Mouse (Mus musculus) neural tube, embryonic 14.5 days (tissue): ENCODE data around the gene Hipk4. TPM values are rescaled to one million over a fixed set of nuclear protein-coding genes. Genes with fewer than 3 reads are reported as not detected.

Experiments used
- ATAC-seq: fragments of 200-750 bp; cut with Nextera tagmentation; 2 replicates; pipeline ENCODE4 v1.8.0; 2017; ENCODE audit warnings: low read depth, mild to moderate bottlenecking, moderate TSS enrichment, moderate library complexity
- H3K27ac ChIP-seq: fragments of 300-500 bp; sonication (generic); 2 replicates; pipeline ENCODE4 v1.5.1; 2014; ENCODE audit warnings: low read depth, mild to moderate bottlenecking, control low read depth, low read length, moderate library complexity, mixed read lengths
- H3K27me3 ChIP-seq: fragments of 300-500 bp; sonication (generic); 2 replicates; pipeline ENCODE4 v1.6.1; 2014; ENCODE audit warnings: low read length; ENCODE audit not compliant: control insufficient read depth, insufficient read depth
- H3K36me3 ChIP-seq: fragments of 300-500 bp; sonication (generic); 2 replicates; pipeline ENCODE4 v1.6.1; 2014; ENCODE audit warnings: low read length, mixed read lengths; ENCODE audit not compliant: control insufficient read depth, insufficient read depth
- H3K4me1 ChIP-seq: fragments of 300-500 bp; sonication (generic); 2 replicates; pipeline ENCODE4 v1.6.1; 2014; ENCODE audit warnings: low read length; ENCODE audit not compliant: control insufficient read depth, insufficient read depth
- H3K4me2 ChIP-seq: fragments of 300-500 bp; sonication (generic); 2 replicates; pipeline ENCODE4 v1.6.1; 2014; ENCODE audit warnings: mild to moderate bottlenecking, low read depth, low read length, control low read depth
- H3K4me3 ChIP-seq: fragments of 300-500 bp; sonication (generic); 2 replicates; pipeline ENCODE4 v1.5.1; 2014; ENCODE audit warnings: low read depth, low read length, control low read depth, mixed read lengths
- H3K9ac ChIP-seq: fragments of 300-500 bp; sonication (generic); replicated peaks from 2 replicates; pipeline ENCODE4 v1.6.1; 2014; ENCODE audit warnings: low read depth, mild to moderate bottlenecking, control low read depth, low read length, mixed read lengths
- H3K9me3 ChIP-seq: fragments of 300-500 bp; sonication (generic); 2 replicates; pipeline ENCODE4 v1.6.1; 2016; ENCODE audit warnings: low read length; ENCODE audit not compliant: control insufficient read depth
- WGBS: fragments of 180-500 bp; shearing (Covaris S2); extraction: QIAGEN DNeasy Blood & Tissue Kit; methylation state at CpG from one replicate; pipeline ENCODE4 v1.1.7; 2014; 5-methylcytosine and 5-hydroxymethylcytosine counted together
- polyA plus RNA-seq: library from polyadenylated mRNA; unstranded; fragments of >200 nt; fragmentation: Nextera tagmentation; extraction: Ambion mirVana; gene quantifications from 2 replicates; pipeline ENCODE4 v1.2.1, GENCODE M21; 2014

Gene Hipk4
- polyA plus RNA-seq, 1 experiment from 2014 or later: 2.1 TPM

- Histone ChIP-seq H3K4me3 (no peak overlapping the region), H3K27ac (no peak overlapping the region), H3K9ac (no peak overlapping the region), H3K4me1 (no peaks in the 10 kb centered on the region), H3K9me3 (no peaks in the 10 kb centered on the region), H3K36me3 (peaks cover 26% of the 10 kb centered on the region), H3K27me3 (no peaks in the 10 kb centered on the region), H3K4me2 (no peak overlapping the region)
- WGBS: 84% methylated on average over 21 of the region's 21 CpGs
- ATAC-seq: no peak
These were observed 6.0 kb downstream of the Hipk4 start for GRCm38 (mm10) chr7:27529070-27529469.

- Histone ChIP-seq H3K27ac (no peak overlapping the region), H3K9ac (no peak overlapping the region), H3K4me2 (no peak overlapping the region), H3K4me1 (no peaks in the 10 kb centered on the region), H3K27me3 (no peaks in the 10 kb centered on the region), H3K9me3 (no peaks in the 10 kb centered on the region), H3K4me3 (no peak overlapping the region), H3K36me3 (peaks cover 26% of the 10 kb centered on the region)
- no peak for ATAC-seq
- 80% methylated on average over 3 of the region's 3 CpGs for WGBS
These were observed 7.9 kb downstream of the Hipk4 start for GRCm38 (mm10) chr7:27530937-27531336.

GRCm38 (mm10) chr7:27531707-27532106, 8.6 kb downstream of the Hipk4 start:
- WGBS: 82% methylated on average over 10 of the region's 10 CpGs
- H3K9me3 ChIP-seq: no peaks in the 10 kb centered on the region

GRCm38 (mm10) chr7:27532480-27533050, 9.5 kb downstream of the Hipk4 start:
- Histone ChIP-seq H3K4me2 (no peak overlapping the region), H3K4me3 (no peak overlapping the region), H3K36me3 (peaks cover 36% of the 10 kb centered on the region), H3K9ac (no peak overlapping the region), H3K27ac (no peak overlapping the region), H3K4me1 (no peaks in the 10 kb centered on the region), H3K9me3 (no peaks in the 10 kb centered on the region), H3K27me3 (no peaks in the 10 kb centered on the region)
- ATAC-seq: no peak
- 92% methylated on average over 9 of the region's 9 CpGs for WGBS

More at GRCm38 (mm10) chr7:27531707-27532106, 8.6 kb downstream of the Hipk4 start:
- H3K4me2 ChIP-seq: no peak overlapping the region
- no peaks in the 10 kb centered on the region for H3K4me1 ChIP-seq
- no peak overlapping the region for H3K4me3 ChIP-seq
- H3K9ac ChIP-seq: no peak overlapping the region
- H3K36me3 ChIP-seq: peaks cover 30% of the 10 kb centered on the region
- H3K27ac ChIP-seq: no peak overlapping the region
- ATAC-seq: no peak
- no peaks in the 10 kb centered on the region for H3K27me3 ChIP-seq

- no peak for ATAC-seq
- WGBS: 84% methylated on average over 2 of the region's 2 CpGs
- H3K36me3 ChIP-seq: peaks cover 33% of the 10 kb centered on the region
These were observed 12.3 kb downstream of the Hipk4 start for GRCm38 (mm10) chr7:27535386-27535785.

GRCm38 (mm10) chr7:27536618-27537017, 13.6 kb downstream of the Hipk4 start:
- Histone ChIP-seq H3K27me3 (no peaks in the 10 kb centered on the region), H3K9me3 (no peaks in the 10 kb centered on the region), H3K9ac (no peak overlapping the region), H3K36me3 (peaks cover 34% of the 10 kb centered on the region), H3K4me2 (no peak overlapping the region), H3K4me1 (peaks cover 4% of the 10 kb centered on the region), H3K27ac (no peak overlapping the region), H3K4me3 (no peak overlapping the region)
- no peak for ATAC-seq
- 92% methylated on average over 6 of the region's 6 CpGs for WGBS

More at GRCm38 (mm10) chr7:27535386-27535785, 12.3 kb downstream of the Hipk4 start:
- H3K4me3 ChIP-seq: no peak overlapping the region
- no peak overlapping the region for H3K4me2 ChIP-seq
- no peak overlapping the region for H3K9ac ChIP-seq
- no peaks in the 10 kb centered on the region for H3K9me3 ChIP-seq
- no peaks in the 10 kb centered on the region for H3K27me3 ChIP-seq
- no peaks in the 10 kb centered on the region for H3K4me1 ChIP-seq
- H3K27ac ChIP-seq: no peak overlapping the region

- WGBS: 82% methylated on average over 8 of the region's 8 CpGs
- ATAC-seq: no peak
- peaks cover 24% of the 10 kb centered on the region; the same call in 1 of the 2 replicates for H3K36me3 ChIP-seq
These were observed 14.9 kb downstream of the Hipk4 start for GRCm38 (mm10) chr7:27537998-27538397.

GRCm38 (mm10) chr7:27538797-27539196, 15.7 kb downstream of the Hipk4 start:
- Histone ChIP-seq H3K9me3 (no peaks in the 10 kb centered on the region), H3K4me3 (no peak overlapping the region), H3K36me3 (peaks cover 19% of the 10 kb centered on the region; the same call in 1 of the 2 replicates), H3K27ac (no peak overlapping the region), H3K27me3 (no peaks in the 10 kb centered on the region), H3K4me1 (peaks cover 6% of the 10 kb centered on the region), H3K9ac (no peak overlapping the region), H3K4me2 (no peak overlapping the region)
- ATAC-seq: no peak
- WGBS: 95% methylated on average over 2 of the region's 2 CpGs

More at GRCm38 (mm10) chr7:27537998-27538397, 14.9 kb downstream of the Hipk4 start:
- H3K9me3 ChIP-seq: no peaks in the 10 kb centered on the region
- H3K27ac ChIP-seq: no peak overlapping the region
- H3K4me3 ChIP-seq: no peak overlapping the region
- H3K4me1 ChIP-seq: peaks cover 6% of the 10 kb centered on the region
- H3K9ac ChIP-seq: no peak overlapping the region
- H3K27me3 ChIP-seq: no peaks in the 10 kb centered on the region
- no peak overlapping the region for H3K4me2 ChIP-seq

GRCm38 (mm10) chr7:27540521-27540920, 17.5 kb downstream of the Hipk4 start:
- H3K9ac ChIP-seq: no peak overlapping the region
- no peak overlapping the region for H3K4me3 ChIP-seq
- ATAC-seq: no peak
- no peak overlapping the region for H3K27ac ChIP-seq
- H3K4me2 ChIP-seq: no peak overlapping the region
- peaks cover 6% of the 10 kb centered on the region for H3K4me1 ChIP-seq
- H3K36me3 ChIP-seq: peaks cover 19% of the 10 kb centered on the region; the same call in 1 of the 2 replicates
- WGBS: 83% methylated on average over 2 of the region's 2 CpGs
- no peaks in the 10 kb centered on the region for H3K27me3 ChIP-seq
- H3K9me3 ChIP-seq: no peaks in the 10 kb centered on the region
